Mouse (Mus musculus) heart, embryonic 15.5 days (tissue): ENCODE data around the gene Noc3l. TPM values are rescaled to one million over a fixed set of nuclear protein-coding genes. Genes with fewer than 3 reads are reported as not detected.

ENCODE experiments used
- ATAC-seq: fragments of 200-750 bp; cut with Nextera tagmentation; replicated peaks from 2 replicates; pipeline ENCODE4 v1.8.0; 2017; ENCODE audit warnings: low read depth, moderate TSS enrichment; ENCODE audit not compliant: insufficient number of reproducible peaks, insufficient read depth, low FRiP score
- H3K27ac ChIP-seq: fragments of 300-500 bp; sonication (generic); 2 replicates; pipeline ENCODE4 v1.5.1; 2015; ENCODE audit warnings: mild to moderate bottlenecking, inconsistent platforms
- H3K27me3 ChIP-seq: fragments of 300-500 bp; sonication (generic); 2 replicates; pipeline ENCODE4 v1.6.1; 2015; ENCODE audit warnings: inconsistent platforms
- H3K36me3 ChIP-seq: fragments of 300-500 bp; sonication (generic); 2 replicates; pipeline ENCODE4 v1.6.1; 2015; ENCODE audit warnings: mild to moderate bottlenecking, inconsistent platforms
- H3K4me1 ChIP-seq: fragments of 300-500 bp; sonication (generic); replicated peaks from 2 replicates; pipeline ENCODE4 v1.6.1; 2015; ENCODE audit warnings: inconsistent platforms
- H3K4me2 ChIP-seq: fragments of 300-500 bp; sonication (generic); 2 replicates; pipeline ENCODE4 v1.6.1; 2015; ENCODE audit warnings: inconsistent platforms, mild to moderate bottlenecking, moderate library complexity
- H3K4me3 ChIP-seq: fragments of 300-500 bp; sonication (generic); 2 replicates; pipeline ENCODE4 v1.5.1; 2015; ENCODE audit warnings: mild to moderate bottlenecking, inconsistent platforms
- H3K9ac ChIP-seq: fragments of 300-500 bp; sonication (generic); 2 replicates; pipeline ENCODE4 v1.6.1; 2015; ENCODE audit warnings: mild to moderate bottlenecking, inconsistent platforms
- H3K9me3 ChIP-seq: fragments of 300-500 bp; sonication (generic); replicated peaks from 2 replicates; pipeline ENCODE4 v1.6.1; 2016; ENCODE audit warnings: inconsistent platforms
- WGBS: fragments of 180-500 bp; shearing (Covaris S2); methylation state at CpG from one replicate; pipeline ENCODE4 v1.1.7; 2015; ENCODE audit warnings: mixed read lengths; 5-methylcytosine and 5-hydroxymethylcytosine counted together
- polyA plus RNA-seq: library from polyadenylated mRNA; unstranded; fragments of >200 nt; fragmentation: Nextera tagmentation; extraction: Ambion mirVana; gene quantifications from 2 replicates; pipeline ENCODE4 v1.2.1, GENCODE M21; 2015

Noc3l gene
- polyA plus RNA-seq, 1 experiment from 2014 or later: 3.2 TPM

GRCm38 (mm10) chr19:38818191-38818590 lies 846 bp downstream of the Noc3l start:
- Histone ChIP-seq H3K9me3 (no peaks in the 10 kb centered on the region), H3K9ac (peak overlapping the region; percentile 76), H3K27me3 (0 out of 2 replicates have a peak, but pooled peaks cover 3% of the 10 kb centered on the region), H3K4me1 (peaks cover 9% of the 10 kb centered on the region), H3K4me3 (peak overlapping the region; percentile 75), H3K4me2 (peak overlapping the region; percentile 66), H3K36me3 (peaks cover 18% of the 10 kb centered on the region), H3K27ac (no peak overlapping the region)
- 32% methylated on average over 8 of the region's 8 CpGs for WGBS
- no peak for ATAC-seq

GRCm38 (mm10) chr19:38798801-38799200 lies 20.2 kb downstream of the Noc3l start:
- Histone ChIP-seq H3K27ac (no peak overlapping the region), H3K4me3 (no peak overlapping the region), H3K4me2 (no peak overlapping the region), H3K9me3 (no peaks in the 10 kb centered on the region), H3K4me1 (no peaks in the 10 kb centered on the region), H3K27me3 (no peaks in the 10 kb centered on the region), H3K36me3 (peaks cover 55% of the 10 kb centered on the region), H3K9ac (no peak overlapping the region)
- no peak for ATAC-seq
- WGBS: 88% methylated on average over 6 of the region's 6 CpGs

GRCm38 (mm10) chr19:38798291-38798690 lies 20.7 kb downstream of the Noc3l start:
- no peaks in the 10 kb centered on the region for H3K27me3 ChIP-seq
- H3K36me3 ChIP-seq: peaks cover 55% of the 10 kb centered on the region
- H3K9me3 ChIP-seq: no peaks in the 10 kb centered on the region
- H3K4me2 ChIP-seq: no peak overlapping the region
- H3K4me3 ChIP-seq: no peak overlapping the region
- H3K27ac ChIP-seq: no peak overlapping the region
- H3K4me1 ChIP-seq: no peaks in the 10 kb centered on the region
- ATAC-seq: no peak
- 84% methylated on average over 1 of the region's 1 CpGs for WGBS
- no peak overlapping the region for H3K9ac ChIP-seq

GRCm38 (mm10) chr19:38796546-38796945 lies 22.5 kb downstream of the Noc3l start:
- H3K4me2 ChIP-seq: no peak overlapping the region
- no peaks in the 10 kb centered on the region for H3K4me1 ChIP-seq
- 83% methylated on average over 5 of the region's 5 CpGs for WGBS
- H3K4me3 ChIP-seq: no peak overlapping the region
- H3K36me3 ChIP-seq: peaks cover 60% of the 10 kb centered on the region
- H3K9me3 ChIP-seq: no peaks in the 10 kb centered on the region
- no peak overlapping the region for H3K27ac ChIP-seq
- no peak overlapping the region for H3K9ac ChIP-seq
- ATAC-seq: no peak
- H3K27me3 ChIP-seq: no peaks in the 10 kb centered on the region

GRCm38 (mm10) chr19:38793563-38794045 lies 25.4 kb downstream of the Noc3l start:
- H3K27me3 ChIP-seq: no peaks in the 10 kb centered on the region
- H3K9me3 ChIP-seq: no peaks in the 10 kb centered on the region
- WGBS: 91% methylated on average over 7 of the region's 7 CpGs
- H3K4me1 ChIP-seq: no peaks in the 10 kb centered on the region
- H3K9ac ChIP-seq: no peak overlapping the region
- no peak overlapping the region for H3K4me3 ChIP-seq
- no peak overlapping the region for H3K4me2 ChIP-seq
- H3K27ac ChIP-seq: no peak overlapping the region
- no peak for ATAC-seq
- peaks cover 75% of the 10 kb centered on the region for H3K36me3 ChIP-seq

GRCm38 (mm10) chr19:38787756-38788155 lies 31.3 kb downstream of the Noc3l start:
- 91% methylated on average over 6 of the region's 6 CpGs for WGBS
- peaks cover 37% of the 10 kb centered on the region for H3K36me3 ChIP-seq

GRCm38 (mm10) chr19:38783542-38783941 lies 35.5 kb downstream of the Noc3l start:
- 79% methylated on average over 9 of the region's 9 CpGs for WGBS
- Histone ChIP-seq H3K4me3 (no peak overlapping the region), H3K4me1 (no peaks in the 10 kb centered on the region), H3K4me2 (no peak overlapping the region), H3K36me3 (peaks cover 12% of the 10 kb centered on the region), H3K9ac (no peak overlapping the region), H3K27ac (no peak overlapping the region), H3K9me3 (no peaks in the 10 kb centered on the region), H3K27me3 (no peaks in the 10 kb centered on the region)
- no peak for ATAC-seq

More at GRCm38 (mm10) chr19:38787756-38788155, 31.3 kb downstream of the Noc3l start:
- no peak for ATAC-seq
- Histone ChIP-seq H3K9me3 (no peaks in the 10 kb centered on the region), H3K4me3 (no peak overlapping the region), H3K27me3 (no peaks in the 10 kb centered on the region), H3K27ac (no peak overlapping the region), H3K4me1 (no peaks in the 10 kb centered on the region), H3K9ac (no peak overlapping the region), H3K4me2 (no peak overlapping the region)

GRCm38 (mm10) chr19:38778805-38779204 lies 40.2 kb downstream of the Noc3l start:
- Histone ChIP-seq H3K4me3 (no peak overlapping the region), H3K9me3 (no peaks in the 10 kb centered on the region), H3K27ac (no peak overlapping the region), H3K4me2 (no peak overlapping the region), H3K36me3 (peaks cover 10% of the 10 kb centered on the region; the same call in 1 of the 2 replicates), H3K4me1 (no peaks in the 10 kb centered on the region), H3K9ac (no peak overlapping the region), H3K27me3 (no peaks in the 10 kb centered on the region)
- no peak for ATAC-seq
- 49% methylated on average over 2 of the region's 2 CpGs for WGBS

GRCm38 (mm10) chr19:38775548-38775947 lies 43.5 kb downstream of the Noc3l start:
- no peak overlapping the region for H3K9ac ChIP-seq
- H3K4me1 ChIP-seq: no peaks in the 10 kb centered on the region
- H3K27me3 ChIP-seq: no peaks in the 10 kb centered on the region
- no peak overlapping the region for H3K4me2 ChIP-seq
- no peak for ATAC-seq
- H3K4me3 ChIP-seq: no peak overlapping the region
- H3K27ac ChIP-seq: no peak overlapping the region
- no peaks in the 10 kb centered on the region for H3K9me3 ChIP-seq
- 44% methylated on average over 4 of the region's 4 CpGs for WGBS
- H3K36me3 ChIP-seq: peaks cover 4% of the 10 kb centered on the region; the same call in 1 of the 2 replicates

GRCm38 (mm10) chr19:38766306-38766705 lies 52.7 kb downstream of the Noc3l start:
- no peak overlapping the region for H3K9ac ChIP-seq
- 81% methylated on average over 2 of the region's 2 CpGs for WGBS
- no peaks in the 10 kb centered on the region for H3K27me3 ChIP-seq
- no peaks in the 10 kb centered on the region for H3K4me1 ChIP-seq
- no peaks in the 10 kb centered on the region for H3K9me3 ChIP-seq
- no peak overlapping the region for H3K4me2 ChIP-seq
- no peak overlapping the region for H3K27ac ChIP-seq
- H3K4me3 ChIP-seq: no peak overlapping the region
- peaks cover 5% of the 10 kb centered on the region; the same call in 1 of the 2 replicates for H3K36me3 ChIP-seq
- ATAC-seq: no peak

GRCm38 (mm10) chr19:38760441-38760840 lies 58.6 kb downstream of the Noc3l start:
- no peak for ATAC-seq

More at GRCm38 (mm10) chr19:38760441-38760840, 58.6 kb downstream of the Noc3l start:
- H3K27me3 ChIP-seq: no peaks in the 10 kb centered on the region
- whole genome bisulfite sequencing: 56% methylated on average over 3 of the region's 3 CpGs
- H3K9me3 ChIP-seq: no peaks in the 10 kb centered on the region
- H3K9ac ChIP-seq: no peak overlapping the region
- peaks cover 7% of the 10 kb centered on the region; the same call in 1 of the 2 replicates for H3K36me3 ChIP-seq
- H3K4me3 ChIP-seq: no peak overlapping the region
- H3K27ac ChIP-seq: no peak overlapping the region
- peaks cover 16% of the 10 kb centered on the region; the same call in 1 of the 2 replicates for H3K4me1 ChIP-seq
- H3K4me2 ChIP-seq: no peak overlapping the region
